Mouse (Mus musculus) testis, postnatal 10 days (tissue): ENCODE results near the gene Ero1l.

Experiments
- DNase-seq: peaks from one replicate; pipeline ENCODE4 v3.0.0; 2021; ENCODE audit warnings: low spot score

Ero1l gene

DNA sequence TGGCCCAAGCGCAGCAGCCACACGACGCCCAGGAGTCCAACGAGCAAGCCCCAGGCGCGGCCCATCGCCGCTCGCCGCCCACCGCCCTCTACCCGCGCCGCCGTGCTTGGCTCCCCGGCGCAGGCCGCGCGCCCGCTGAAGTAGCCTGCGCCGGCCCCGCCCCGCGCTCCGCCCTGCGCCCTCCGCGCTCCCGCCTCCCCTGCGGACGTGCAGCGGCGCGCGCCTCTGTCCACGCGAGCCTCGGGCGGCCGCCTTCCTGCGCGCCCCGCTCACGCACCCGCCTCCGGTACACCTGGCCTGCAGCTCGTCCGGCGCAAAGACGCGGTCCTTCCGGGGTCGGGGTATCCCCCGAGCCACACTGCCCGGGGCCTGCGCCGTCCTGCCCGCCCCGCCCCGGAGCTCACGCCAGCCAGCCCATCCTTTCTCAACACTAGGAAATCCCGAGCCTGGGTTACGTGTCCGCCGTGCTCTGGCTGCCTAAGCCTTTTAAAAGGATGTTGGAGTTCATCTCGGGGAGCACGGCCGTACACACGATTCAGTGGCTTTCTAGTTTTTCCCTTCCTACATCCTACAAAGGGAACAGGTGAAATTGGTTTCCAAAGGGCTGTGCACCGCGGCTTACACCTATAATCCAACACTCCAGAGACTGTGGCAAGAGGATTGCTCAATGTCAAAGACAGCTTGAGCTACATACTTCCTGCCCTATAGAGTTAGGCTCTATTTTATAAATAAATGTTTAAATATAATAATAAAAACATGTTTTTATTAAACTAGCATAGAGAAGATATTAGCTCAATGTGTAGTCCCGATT lies at the start of gene Ero1l:
Ero1l (minus strand) TSS at position 346 of the 811 bp plus-strand sequence.
- peak; percentile 87 for DNase-seq

DNA sequence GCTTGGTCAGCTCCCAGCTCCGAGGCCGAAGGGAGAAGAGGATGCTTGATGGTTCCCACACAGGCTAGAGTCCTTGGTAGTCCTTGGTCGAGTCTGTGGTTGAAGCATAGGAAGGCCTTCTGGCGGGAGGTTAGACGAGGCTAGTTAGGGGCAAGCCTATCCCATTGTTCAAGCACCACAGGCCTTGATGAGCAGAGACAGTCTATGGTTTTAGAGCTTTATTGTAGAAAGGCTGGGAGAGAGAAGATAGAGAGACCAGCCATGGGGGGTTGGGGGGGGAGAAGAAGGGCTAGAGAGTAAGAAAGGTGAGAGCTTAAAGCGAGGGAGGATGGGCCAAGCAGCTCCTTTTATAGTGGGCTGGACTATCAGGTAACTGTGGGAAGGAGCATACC lies 46.6 kb upstream of the Ero1l start:
- DNase-seq: no peak

DNA sequence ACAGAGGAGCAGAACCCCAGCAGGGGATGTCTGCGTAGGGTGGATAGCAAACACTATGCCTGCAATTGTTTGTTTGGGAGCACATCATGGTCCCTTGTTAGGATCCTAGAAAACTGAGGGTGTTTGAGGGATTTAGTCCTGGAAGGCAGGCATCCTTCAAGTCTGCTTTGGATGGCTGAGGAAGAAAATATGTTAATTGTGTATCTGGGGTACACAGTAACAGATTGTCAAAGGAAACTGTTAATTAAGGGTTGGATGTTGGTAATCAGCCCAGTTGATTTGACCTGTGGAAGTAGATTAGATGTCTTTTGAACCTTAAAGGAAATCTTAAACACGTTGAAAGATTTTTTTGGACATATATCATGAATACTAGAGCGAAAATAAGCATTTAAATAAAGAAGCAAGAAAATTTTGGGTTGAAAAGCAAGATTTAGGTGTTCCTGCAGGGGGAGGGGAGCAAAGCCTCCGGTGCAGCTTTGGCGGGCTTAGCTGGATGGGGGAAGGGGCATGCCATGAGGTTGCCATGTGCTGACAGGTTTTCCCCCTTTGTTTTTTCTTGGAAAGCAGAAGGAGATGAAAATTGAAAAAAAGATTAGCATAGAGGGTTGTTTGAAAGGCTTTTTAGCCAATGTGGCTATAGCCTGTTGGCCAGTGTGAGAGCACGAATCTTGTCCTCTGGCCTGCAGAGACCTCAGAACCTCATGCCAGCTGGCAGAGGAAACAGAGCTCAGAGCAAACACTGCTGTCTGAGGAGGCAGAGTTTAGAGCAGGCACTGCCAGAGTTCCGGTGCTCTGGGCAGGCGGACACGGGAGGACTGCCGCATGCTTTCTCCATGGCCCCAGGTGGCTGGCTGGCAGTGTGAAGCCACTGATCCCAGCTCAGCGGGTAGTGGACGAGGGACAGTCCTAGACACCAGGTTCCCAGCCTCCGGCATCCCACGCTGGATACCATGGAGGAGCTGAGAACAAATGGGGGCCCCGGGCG lies 45.9 kb upstream of the Ero1l start:
- no peak for DNase-seq

DNA sequence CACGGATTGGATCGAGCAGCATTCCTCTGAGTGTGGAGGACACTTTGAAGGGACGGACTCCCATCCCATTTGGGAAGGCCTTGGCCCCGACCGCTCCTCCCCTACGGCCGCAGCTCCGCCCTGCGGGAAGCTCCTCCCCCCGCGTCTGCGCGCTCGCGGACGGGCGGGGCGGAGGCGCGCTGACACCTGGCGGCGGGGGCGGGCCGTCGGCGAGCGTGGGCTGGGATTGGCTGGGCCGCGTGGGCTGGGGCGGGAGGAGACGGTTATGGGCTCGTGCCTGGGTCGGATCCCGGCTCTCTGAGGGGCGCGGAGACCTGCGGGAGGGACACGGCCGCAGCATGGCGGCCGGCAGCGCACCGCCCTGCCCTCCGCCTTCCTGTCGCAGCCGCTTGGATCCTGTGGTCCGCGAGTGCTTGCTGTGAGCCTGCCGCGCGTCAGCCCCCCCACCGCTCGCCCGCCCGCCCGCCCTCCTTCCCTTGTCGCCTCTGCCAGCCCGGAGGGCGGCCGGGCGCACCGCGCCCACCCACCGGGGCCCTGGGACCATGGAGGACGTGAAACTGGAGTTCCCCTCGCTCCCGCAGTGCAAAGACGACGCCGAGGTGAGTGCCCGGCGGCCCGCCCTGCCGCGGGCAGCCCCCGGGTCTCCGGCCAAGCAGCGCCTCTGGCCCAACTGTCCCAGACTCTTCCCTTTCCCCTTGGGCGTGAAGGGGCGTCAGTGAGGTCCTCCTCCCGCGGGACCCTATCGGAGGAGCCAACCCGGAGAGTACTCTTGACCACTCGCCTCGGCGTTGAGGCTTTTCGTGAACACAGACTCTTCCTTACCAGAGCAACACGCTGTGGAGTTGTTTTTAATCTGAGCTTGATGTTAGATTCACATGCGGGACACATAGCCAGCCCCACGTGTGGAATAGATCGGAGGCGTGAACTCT lies 32.6 kb upstream of the Ero1l start, which contains the start of gene Styx:
Styx (plus strand) TSS at position 163 of the 929 bp plus-strand sequence.
- peak; percentile 99 for DNase-seq

DNA sequence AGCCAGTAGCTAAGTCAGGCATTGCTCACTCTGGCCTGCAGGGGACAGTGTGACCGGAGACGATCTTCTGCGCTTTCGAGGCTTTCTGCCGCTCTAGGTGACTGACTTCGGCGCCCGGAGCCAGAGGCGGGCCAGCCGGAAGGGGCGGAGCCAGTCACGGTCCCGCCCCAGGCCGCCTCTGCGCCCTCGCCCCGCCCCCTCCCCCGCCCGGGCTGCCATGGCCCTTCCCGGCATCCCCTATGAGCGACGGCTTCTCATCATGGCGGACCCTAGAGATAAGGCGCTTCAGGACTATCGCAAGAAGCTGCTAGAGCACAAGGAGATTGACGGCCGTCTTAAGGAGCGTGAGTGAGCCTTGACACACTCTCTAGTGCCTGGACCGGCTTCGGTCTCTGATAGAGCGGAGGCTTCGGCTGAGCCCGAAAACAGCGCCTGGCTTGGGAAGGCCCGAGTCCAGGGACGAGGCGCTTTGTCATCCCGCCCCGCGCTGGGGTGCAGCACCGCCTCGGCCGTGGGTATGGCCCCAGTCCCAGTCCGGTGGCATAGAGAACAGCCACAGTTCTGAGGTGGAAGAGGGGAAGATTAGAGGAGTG lies 11.1 kb upstream of the Ero1l start, which contains the start of gene Psmc6:
Psmc6 (plus strand) TSS at position 200 of the 593 bp plus-strand sequence.
- peak; percentile 93 for DNase-seq

DNA sequence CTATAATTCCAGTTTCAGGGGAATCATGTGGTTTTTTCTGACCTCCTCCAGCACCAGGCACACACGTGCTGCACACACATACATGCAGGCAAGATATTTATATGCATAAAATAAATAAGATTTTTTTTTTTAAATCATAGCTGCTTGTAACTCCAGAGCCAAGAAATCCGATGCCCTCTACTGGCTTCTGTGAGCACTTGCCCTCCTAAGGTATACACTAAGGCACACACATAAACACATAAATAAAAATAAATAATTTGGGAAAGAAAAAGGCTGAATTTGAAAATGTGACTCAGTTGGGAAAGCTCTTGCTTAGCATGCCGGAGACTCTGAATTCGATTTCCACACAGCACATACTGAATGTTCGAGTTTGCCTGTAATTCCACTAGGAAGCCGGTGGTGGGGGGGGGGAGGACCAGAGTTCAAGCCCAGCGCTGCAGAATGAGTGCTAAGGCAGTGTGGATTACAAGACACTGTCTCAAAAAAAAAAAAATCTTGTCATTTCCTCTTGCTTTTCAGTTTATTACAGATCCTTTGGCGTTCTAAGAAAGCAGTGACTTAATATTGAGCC lies 10.5 kb upstream of the Ero1l start:
- no peak for DNase-seq

DNA sequence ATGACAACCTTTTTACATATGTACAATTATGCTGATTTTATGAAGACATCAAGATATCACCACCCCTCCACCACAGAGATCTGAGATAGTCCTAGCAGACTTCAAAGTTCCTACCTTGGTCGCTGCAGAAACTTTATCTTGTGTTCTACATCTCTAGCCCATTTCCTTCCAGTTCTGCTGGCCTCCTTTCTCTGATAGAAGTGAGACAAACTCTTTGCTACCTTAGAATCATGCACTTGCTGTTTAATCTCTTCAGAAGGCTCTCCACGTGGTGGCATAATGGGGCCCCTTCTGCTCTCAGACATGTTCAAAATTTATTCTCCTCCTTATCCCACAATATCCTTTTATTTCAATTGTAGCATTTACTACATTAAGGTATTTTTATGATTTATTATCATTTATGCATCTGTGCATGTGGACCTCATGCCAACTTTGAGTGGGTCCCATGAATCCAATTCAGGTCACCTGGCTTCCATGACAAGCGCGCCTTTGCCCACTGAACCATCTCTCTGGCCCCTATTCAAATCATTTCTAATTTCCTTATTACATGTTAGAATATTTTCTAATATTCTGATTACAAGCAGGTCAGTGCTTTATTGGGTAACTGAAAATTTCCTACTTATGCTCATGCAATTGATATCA lies 9.6 kb upstream of the Ero1l start:
- DNase-seq: no peak

DNA sequence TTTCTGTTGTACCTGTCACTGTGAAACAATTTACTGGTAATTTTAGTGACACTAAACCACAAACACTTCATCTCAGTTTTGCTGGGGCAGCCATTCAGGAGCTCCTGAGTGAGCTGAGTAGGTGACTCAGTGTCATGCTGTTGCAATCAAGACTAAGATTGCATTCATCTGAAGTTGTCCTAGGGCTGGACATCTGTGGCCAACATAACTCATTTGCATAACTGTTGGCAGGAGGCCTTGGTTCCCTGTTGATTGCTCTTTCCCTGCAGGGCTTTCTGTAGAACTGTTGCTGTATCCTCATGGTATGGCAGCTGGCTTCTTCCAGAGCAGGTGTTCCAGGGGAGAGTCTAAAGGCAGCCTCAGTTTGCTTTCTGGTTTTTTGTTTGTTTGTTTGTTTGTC lies 6.9 kb upstream of the Ero1l start:
- DNase-seq: no peak

DNA sequence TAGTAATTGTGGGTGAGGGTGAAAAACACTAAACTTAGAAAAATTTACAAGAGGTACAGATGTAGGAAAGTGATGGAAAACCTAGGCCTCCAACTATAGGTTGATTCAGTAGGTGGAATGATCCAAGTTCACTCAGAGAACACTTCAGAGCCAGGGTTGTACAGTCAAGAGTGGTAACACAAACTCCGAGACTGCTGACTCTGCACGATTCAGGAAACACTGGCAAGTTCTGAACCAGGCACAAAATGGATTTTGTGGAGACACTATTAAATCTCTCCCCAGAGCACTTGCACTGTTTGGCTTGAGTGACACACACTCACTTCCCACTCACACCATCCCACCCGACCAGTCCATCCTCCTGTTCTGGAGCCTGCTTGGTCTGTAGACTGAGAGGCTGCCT lies 4.7 kb upstream of the Ero1l start:
- no peak for DNase-seq

DNA sequence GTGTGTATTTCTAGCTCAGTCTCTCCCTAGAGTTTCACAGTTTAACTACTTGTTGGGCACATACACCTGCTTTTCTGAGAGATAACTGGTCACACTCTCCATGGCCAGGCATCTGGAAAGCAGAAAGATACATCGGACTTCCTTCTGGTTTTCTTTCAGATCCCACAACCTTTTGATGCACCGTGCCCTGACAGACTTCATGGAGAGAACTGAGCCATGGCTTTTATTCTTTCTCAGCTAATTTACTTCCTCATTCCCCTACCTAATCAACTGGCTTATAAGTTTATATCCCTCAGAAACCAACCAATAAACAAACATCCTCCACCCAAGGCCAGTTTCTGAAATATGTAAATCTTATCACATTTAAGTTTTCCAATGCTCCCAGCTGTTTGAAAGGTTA lies 3.9 kb upstream of the Ero1l start:
- no peak for DNase-seq

DNA sequence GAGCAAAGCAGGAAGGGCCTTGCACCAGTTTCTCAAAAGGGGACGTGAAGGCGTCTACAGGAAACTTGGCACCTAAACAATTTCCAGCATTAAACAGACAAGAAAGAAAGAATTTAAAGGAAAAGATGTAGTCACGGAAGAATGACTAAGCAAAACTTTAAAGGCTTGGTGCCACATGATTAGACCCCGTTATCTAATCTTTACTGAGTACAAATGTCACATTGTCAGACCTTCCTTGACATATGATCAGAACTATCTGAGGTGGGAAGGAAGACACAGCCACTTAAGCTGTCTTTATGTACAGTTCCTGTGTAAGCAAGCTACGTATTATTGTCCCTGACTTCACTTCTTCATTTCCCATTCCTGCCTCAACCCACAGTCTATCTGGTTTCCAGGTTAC lies 3.1 kb upstream of the Ero1l start:
- DNase-seq: no peak

DNA sequence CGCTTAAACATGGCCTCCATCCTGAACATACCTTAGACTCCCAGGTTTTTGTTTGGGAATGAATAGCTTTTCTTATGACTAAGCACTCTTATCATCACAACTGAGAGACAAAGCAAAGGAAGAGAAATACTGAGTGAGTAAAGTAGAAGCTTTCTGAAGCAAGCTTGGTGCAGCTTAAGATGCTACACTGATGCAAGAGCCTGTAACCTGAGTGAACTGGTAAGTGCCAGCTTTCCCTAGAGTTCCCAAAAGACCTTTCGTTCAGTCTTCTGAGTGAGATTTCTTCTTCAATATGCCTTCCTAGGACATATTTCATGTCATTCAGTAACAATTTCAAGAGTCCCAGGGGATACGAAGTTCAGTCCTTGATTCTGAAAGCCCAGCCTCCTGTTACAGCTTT lies 2.5 kb upstream of the Ero1l start:
- DNase-seq: no peak

DNA sequence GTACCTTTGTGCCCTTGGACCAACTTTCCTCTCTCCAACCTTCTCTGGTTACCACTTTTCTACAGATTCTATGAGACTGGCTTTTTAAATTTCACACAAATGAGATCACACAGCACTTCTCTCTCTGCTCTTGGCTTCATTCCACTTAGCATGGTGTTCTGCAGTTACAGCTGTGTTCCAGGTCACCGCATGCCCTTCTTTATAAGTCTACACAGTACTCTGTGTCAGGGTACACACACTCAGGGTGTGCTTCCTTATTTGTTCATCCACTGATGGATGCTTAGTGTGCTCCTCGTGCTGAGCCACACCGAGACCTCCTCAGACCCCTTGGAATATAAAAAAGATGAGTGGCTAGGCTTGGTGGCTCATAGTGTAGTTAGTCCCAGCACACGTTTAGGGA lies 1.5 kb upstream of the Ero1l start:
- no peak for DNase-seq

DNA sequence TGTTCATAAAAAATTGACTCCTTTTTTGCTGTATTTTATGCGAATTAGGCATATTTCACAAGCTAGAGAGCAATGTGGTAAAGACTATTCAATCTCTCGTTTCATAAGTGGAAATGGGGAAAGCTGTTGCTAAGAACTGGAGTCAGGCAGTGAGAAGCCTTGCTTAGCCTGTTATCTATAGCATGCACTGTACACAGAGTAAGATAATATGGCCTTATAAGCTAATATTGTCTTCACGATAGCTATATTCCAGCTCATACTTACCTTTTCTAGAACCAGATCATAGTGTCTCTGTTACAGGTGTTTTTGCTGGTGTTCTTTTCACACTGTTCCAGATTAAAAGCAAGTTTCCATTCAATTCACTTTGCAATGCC lies 653 bp upstream of the Ero1l start:
- DNase-seq: no peak

DNA sequence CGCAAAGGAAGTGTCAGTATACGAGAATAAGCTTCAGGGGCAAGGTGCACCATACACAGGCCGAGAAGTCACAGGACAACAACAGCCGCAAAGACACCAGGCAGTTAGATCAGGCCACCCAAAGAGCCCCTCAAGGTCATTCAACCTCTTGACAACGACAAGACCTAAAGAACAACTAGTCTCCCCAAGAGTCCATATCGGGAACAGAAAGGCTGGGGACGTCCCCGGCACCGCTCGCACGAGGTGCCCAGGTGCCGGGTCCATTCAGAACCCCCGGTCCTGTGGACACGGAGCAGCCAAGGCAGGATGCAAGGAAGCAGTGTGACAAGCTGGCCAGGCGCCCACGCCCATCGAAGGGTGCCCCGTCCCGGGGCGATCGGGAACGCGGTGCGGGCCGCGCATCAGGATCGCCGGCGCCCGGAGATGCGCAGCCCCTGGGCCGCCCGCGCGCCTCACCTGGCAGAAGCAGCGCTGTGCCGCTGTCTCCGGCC lies 605 bp downstream of the Ero1l start:
- peak; percentile 74 for DNase-seq

DNA sequence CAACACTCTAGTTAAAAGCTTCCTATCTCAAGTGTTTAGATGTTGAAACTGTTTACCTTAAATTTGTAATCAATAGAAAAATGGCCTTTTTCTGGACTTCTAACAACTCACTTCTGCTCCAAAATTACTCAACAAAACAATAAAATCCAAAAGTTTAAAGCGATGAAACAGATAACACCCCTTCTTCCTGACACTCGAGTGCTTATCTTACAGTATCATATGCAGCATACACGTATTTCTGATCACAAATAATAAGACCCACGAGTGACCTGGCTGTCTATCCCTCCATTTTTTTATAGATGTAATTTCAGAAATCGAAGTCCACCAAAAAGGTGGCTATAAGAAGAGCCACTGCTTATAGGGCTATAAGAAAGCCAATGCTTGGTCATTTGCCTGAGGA lies 1.6 kb downstream of the Ero1l start:
- DNase-seq: no peak

DNA sequence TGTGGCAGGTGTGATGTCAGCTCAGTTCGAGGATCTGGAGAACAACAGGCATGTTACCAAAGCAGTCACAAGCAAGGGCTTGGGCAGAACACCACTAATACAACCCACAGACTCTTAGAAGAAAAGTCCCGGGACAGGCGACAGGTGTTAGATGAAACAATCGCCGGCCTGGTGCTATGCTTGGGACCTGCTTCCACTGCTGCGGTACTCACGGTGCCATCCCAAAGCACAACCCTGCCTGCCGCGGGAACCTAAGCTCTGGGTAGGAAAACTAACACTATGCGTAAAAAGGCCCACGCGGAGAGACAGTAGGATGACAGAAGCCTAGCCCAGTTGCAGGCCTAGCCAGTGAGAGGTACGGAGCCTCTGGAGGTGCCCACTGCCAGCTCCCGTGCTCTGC lies 8.5 kb downstream of the Ero1l start:
- DNase-seq: no peak

DNA sequence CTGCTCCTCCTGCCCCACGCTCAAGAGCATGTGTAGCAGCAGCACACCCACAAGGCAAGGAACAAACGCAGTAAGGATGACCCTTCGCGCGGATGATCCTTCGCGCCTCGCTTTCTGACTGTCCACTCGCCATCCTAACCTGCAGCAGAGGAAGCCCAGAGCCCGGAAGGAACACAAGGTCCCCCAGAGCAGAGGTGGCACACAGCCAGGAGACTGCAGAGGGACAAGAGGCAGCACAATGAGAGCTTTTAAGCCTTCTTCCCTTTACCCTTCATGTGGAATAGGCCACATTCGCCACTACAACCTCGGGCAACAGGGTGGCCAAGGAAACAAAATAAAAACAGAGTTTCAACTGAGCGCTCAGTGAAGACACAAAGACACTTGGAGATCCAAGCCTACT lies 8.9 kb downstream of the Ero1l start:
- DNase-seq: peak; percentile 63

DNA sequence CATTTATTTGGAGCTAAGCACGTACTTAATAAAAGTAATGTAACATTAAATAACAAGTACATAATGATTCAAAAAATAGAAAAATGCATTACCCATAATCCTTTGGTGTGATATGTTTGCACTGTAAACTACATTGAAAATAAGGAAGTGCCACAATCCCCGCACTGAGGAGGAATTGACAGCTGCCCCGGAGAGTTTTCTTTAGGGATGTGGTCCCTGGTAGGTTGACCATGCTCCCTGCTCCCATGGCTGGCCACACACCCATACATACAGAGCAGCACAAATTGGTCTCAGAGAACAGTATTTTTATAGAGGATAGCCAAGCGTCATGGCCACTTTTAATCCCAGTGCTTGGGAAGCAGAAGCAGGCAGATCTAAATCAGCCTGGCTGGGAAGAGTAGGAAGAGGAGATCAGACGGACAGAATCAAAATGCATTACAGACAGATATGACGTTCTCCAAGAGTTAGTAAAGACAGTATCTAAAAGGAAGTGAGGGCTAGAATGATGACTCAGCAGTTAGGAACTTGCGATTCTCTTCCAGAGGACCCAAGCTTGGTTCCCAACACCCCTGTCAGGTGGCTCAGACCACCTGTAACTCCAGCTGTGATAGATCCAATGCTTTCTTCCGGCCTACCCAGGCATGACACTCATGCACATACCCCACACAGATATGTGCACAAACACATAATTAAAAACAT lies 10.8 kb downstream of the Ero1l start:
- DNase-seq: no peak

DNA sequence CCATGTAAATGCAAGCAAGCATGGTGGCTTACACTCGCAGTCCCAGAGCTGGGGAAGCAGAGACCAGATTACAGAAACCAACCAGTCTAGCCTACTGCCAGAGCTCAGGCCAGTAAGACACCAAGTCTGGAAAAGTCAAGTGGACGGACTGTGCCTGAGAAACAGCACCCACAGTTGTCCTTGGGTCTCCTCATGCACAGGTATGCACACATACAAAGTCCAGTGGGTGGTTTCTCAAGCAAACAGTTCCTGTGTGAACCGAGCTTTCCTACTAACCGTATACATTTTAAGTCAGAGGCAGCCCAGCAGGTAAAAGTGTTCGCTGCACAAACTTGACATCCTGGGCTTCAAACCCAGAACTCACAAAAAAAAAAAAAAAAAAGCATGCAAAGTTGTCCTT lies 12.7 kb downstream of the Ero1l start:
- no peak for DNase-seq
